Mouse (Mus musculus) limb, embryonic 13.5 days (tissue): ENCODE measurements at regions not wholly inside any gene's neighbourhood (a gene's known extent, or its start where the extent isn't known, plus 50 kb on each side); places are given as distances from the start of the nearest gene placed in this dataset.
A peak's percentile ranks its signal among the peaks of the same experiment; 100 is the strongest.
"Not testable (repeated sequence)": the region's sequence is repeated elsewhere in the genome, so short reads cannot be mapped to it uniquely, and the experiment has no call there.

ENCODE experiments used
- ATAC-seq: fragments of 200-750 bp; cut with Nextera tagmentation; 2 replicates; pipeline ENCODE4 v1.8.0; 2017; ENCODE audit warnings: low read depth, moderate number of reproducible peaks, moderate TSS enrichment; ENCODE audit not compliant: low FRiP score
- H3K27ac ChIP-seq: fragments of 300-500 bp; sonication (generic); 2 replicates; pipeline ENCODE4 v1.5.1; 2015; ENCODE audit warnings: inconsistent platforms, mild to moderate bottlenecking, moderate library complexity
- H3K27me3 ChIP-seq: fragments of 300-500 bp; sonication (generic); 2 replicates; pipeline ENCODE4 v1.6.1; 2015; ENCODE audit warnings: mild to moderate bottlenecking, inconsistent platforms
- H3K36me3 ChIP-seq: fragments of 300-500 bp; sonication (generic); 2 replicates; pipeline ENCODE4 v1.6.1; 2015; ENCODE audit warnings: inconsistent platforms, mild to moderate bottlenecking, moderate library complexity
- H3K4me1 ChIP-seq: fragments of 300-500 bp; sonication (generic); 2 replicates; pipeline ENCODE4 v1.6.1; 2015; ENCODE audit warnings: inconsistent platforms
- H3K4me2 ChIP-seq: fragments of 300-500 bp; sonication (generic); replicated peaks from 2 replicates; pipeline ENCODE4 v1.6.1; 2015; ENCODE audit warnings: inconsistent platforms, mild to moderate bottlenecking, moderate library complexity
- H3K4me3 ChIP-seq: fragments of 300-500 bp; sonication (generic); 2 replicates; pipeline ENCODE4 v1.5.1; 2015; ENCODE audit warnings: moderate library complexity, mild to moderate bottlenecking, inconsistent platforms
- H3K9ac ChIP-seq: fragments of 300-500 bp; sonication (generic); 2 replicates; pipeline ENCODE4 v1.6.1; 2015; ENCODE audit warnings: mild to moderate bottlenecking, inconsistent platforms
- H3K9me3 ChIP-seq: fragments of 300-500 bp; sonication (generic); 2 replicates; pipeline ENCODE4 v1.6.1; 2016; ENCODE audit warnings: inconsistent platforms
- WGBS: fragments of 180-500 bp; shearing (Covaris S2); methylation state at CpG from one replicate; pipeline ENCODE4 v1.1.7; 2015; 5-methylcytosine and 5-hydroxymethylcytosine counted together

- ATAC-seq = no peak
- Histone ChIP-seq H3K27me3 (no peaks in the 10 kb centered on the region), H3K4me1 (peaks cover 36% of the 10 kb centered on the region), H3K9me3 (no peaks in the 10 kb centered on the region), H3K36me3 (no peaks in the 10 kb centered on the region), H3K27ac (0 out of 2 replicates have a peak overlapping the region, but pooled peaks have one; percentile 63), H3K9ac (no peak overlapping the region), H3K4me3 (no peak overlapping the region), H3K4me2 (no peak overlapping the region)
- 90% methylated on average over 3 of the region's 3 CpGs for WGBS
Observed at GRCm38 (mm10) chr1:157048996-157049395, 59.5 kb downstream of the Tex35 start.

GRCm38 (mm10) chr1:157048201-157048923 lies 60.1 kb downstream of the Tex35 start:
- Histone ChIP-seq H3K9me3 (no peaks in the 10 kb centered on the region), H3K27me3 (no peaks in the 10 kb centered on the region), H3K27ac (peak overlapping the region; percentile 63; the same call in 1 of the 2 replicates), H3K36me3 (no peaks in the 10 kb centered on the region), H3K4me1 (peaks cover 36% of the 10 kb centered on the region), H3K4me2 (peak overlapping the region; percentile 37), H3K4me3 (no peak overlapping the region), H3K9ac (no peak overlapping the region)
- 13% methylated on average over 11 of the region's 11 CpGs for WGBS
- ATAC-seq = peak; percentile 77

GRCm38 (mm10) chr1:157047751-157048200 lies 60.7 kb downstream of the Tex35 start:
- Histone ChIP-seq H3K9ac (no peak overlapping the region), H3K4me3 (no peak overlapping the region), H3K27ac (no peak overlapping the region), H3K27me3 (no peaks in the 10 kb centered on the region), H3K4me1 (peaks cover 36% of the 10 kb centered on the region), H3K4me2 (no peak overlapping the region), H3K36me3 (no peaks in the 10 kb centered on the region), H3K9me3 (no peaks in the 10 kb centered on the region)
- peak; percentile 51 for ATAC-seq
- 42% methylated on average over 4 of the region's 4 CpGs for WGBS

GRCm38 (mm10) chr1:157046760-157047182 lies 61.7 kb downstream of the Tex35 start:
- no peaks in the 10 kb centered on the region for H3K36me3 ChIP-seq
- no peak overlapping the region for H3K9ac ChIP-seq
- no peak overlapping the region for H3K27ac ChIP-seq
- no peak overlapping the region for H3K4me3 ChIP-seq
- peaks cover 33% of the 10 kb centered on the region for H3K4me1 ChIP-seq
- H3K9me3 ChIP-seq = no peaks in the 10 kb centered on the region
- 64% methylated on average over 4 of the region's 4 CpGs for WGBS
- H3K4me2 ChIP-seq = no peak overlapping the region
- ATAC-seq = no peak
- H3K27me3 ChIP-seq = no peaks in the 10 kb centered on the region

GRCm38 (mm10) chr1:157039836-157040196 lies 68.7 kb downstream of the Tex35 start:
- no peak for ATAC-seq
- Histone ChIP-seq H3K9ac (no peak overlapping the region), H3K4me1 (peaks cover 21% of the 10 kb centered on the region), H3K4me3 (no peak overlapping the region), H3K36me3 (no peaks in the 10 kb centered on the region), H3K27ac (no peak overlapping the region), H3K27me3 (no peaks in the 10 kb centered on the region), H3K9me3 (no peaks in the 10 kb centered on the region), H3K4me2 (peak overlapping the region; percentile 35)
- 43% methylated on average over 4 of the region's 4 CpGs for WGBS

GRCm38 (mm10) chr1:157039016-157039835 lies 69.3 kb downstream of the Tex35 start:
- peak; percentile 52; the same call in 1 of the 2 replicates for ATAC-seq
- H3K4me2 ChIP-seq = peak overlapping the region; percentile 35
- WGBS = 30% methylated on average over 14 of the region's 14 CpGs
- H3K27ac ChIP-seq = no peak overlapping the region; the same call in 1 of the 2 replicates
- H3K9ac ChIP-seq = no peak overlapping the region
- H3K4me1 ChIP-seq = peaks cover 21% of the 10 kb centered on the region
- H3K9me3 ChIP-seq = no peaks in the 10 kb centered on the region
- H3K4me3 ChIP-seq = no peak overlapping the region
- no peaks in the 10 kb centered on the region for H3K36me3 ChIP-seq
- no peaks in the 10 kb centered on the region for H3K27me3 ChIP-seq

- H3K4me2 ChIP-seq = peak overlapping the region; percentile 35; the same call in 1 of the 2 replicates
- no peaks in the 10 kb centered on the region for H3K36me3 ChIP-seq
- no peak for ATAC-seq
- no peaks in the 10 kb centered on the region for H3K9me3 ChIP-seq
- no peaks in the 10 kb centered on the region for H3K27me3 ChIP-seq
- no peak overlapping the region; the same call in 1 of the 2 replicates for H3K27ac ChIP-seq
- peaks cover 21% of the 10 kb centered on the region for H3K4me1 ChIP-seq
- no peak overlapping the region for H3K4me3 ChIP-seq
- whole genome bisulfite sequencing = 64% methylated on average over 14 of the region's 14 CpGs
- H3K9ac ChIP-seq = no peak overlapping the region
Observed at GRCm38 (mm10) chr1:157038111-157039008, 70.1 kb downstream of the Tex35 start.

- no peaks in the 10 kb centered on the region for H3K9me3 ChIP-seq
- no peaks in the 10 kb centered on the region for H3K36me3 ChIP-seq
- WGBS = 82% methylated on average over 10 of the region's 10 CpGs
- H3K4me3 ChIP-seq = no peak overlapping the region
- H3K9ac ChIP-seq = no peak overlapping the region
- peaks cover 21% of the 10 kb centered on the region for H3K4me1 ChIP-seq
- no peak for ATAC-seq
- no peak overlapping the region for H3K4me2 ChIP-seq
- H3K27me3 ChIP-seq = no peaks in the 10 kb centered on the region
- no peak overlapping the region for H3K27ac ChIP-seq
Observed at GRCm38 (mm10) chr1:157037246-157037991, 71.1 kb downstream of the Tex35 start.

- Histone ChIP-seq H3K27me3 (no peaks in the 10 kb centered on the region), H3K4me1 (peaks cover 21% of the 10 kb centered on the region), H3K9ac (no peak overlapping the region), H3K36me3 (no peaks in the 10 kb centered on the region), H3K4me3 (no peak overlapping the region), H3K4me2 (no peak overlapping the region), H3K9me3 (no peaks in the 10 kb centered on the region), H3K27ac (no peak overlapping the region)
- ATAC-seq = 0 out of 2 replicates have a peak, but pooled peaks have one; percentile 32
- 34% methylated on average over 4 of the region's 4 CpGs for WGBS
Observed at GRCm38 (mm10) chr1:157036779-157037178, 71.7 kb downstream of the Tex35 start.

GRCm38 (mm10) chr1:157035221-157035620 lies 73.3 kb downstream of the Tex35 start:
- not testable (repeated sequence) for H3K9ac ChIP-seq, H3K4me3 ChIP-seq, ATAC-seq, H3K4me2 ChIP-seq, H3K27me3 ChIP-seq, H3K9me3 ChIP-seq, H3K36me3 ChIP-seq, H3K27ac ChIP-seq
- H3K4me1 ChIP-seq = peaks cover 20% of the 10 kb centered on the region
- 93% methylated on average over 8 of the region's 8 CpGs for WGBS

GRCm38 (mm10) chr1:157028682-157029081 lies 79.8 kb downstream of the Tex35 start:
- no peak overlapping the region for H3K27ac ChIP-seq
- WGBS = 96% methylated on average over 3 of the region's 3 CpGs
- no peak overlapping the region for H3K4me3 ChIP-seq
- H3K36me3 ChIP-seq = no peaks in the 10 kb centered on the region
- no peak for ATAC-seq
- H3K27me3 ChIP-seq = no peaks in the 10 kb centered on the region
- no peaks in the 10 kb centered on the region for H3K4me1 ChIP-seq
- no peaks in the 10 kb centered on the region for H3K9me3 ChIP-seq
- H3K4me2 ChIP-seq = no peak overlapping the region
- no peak overlapping the region for H3K9ac ChIP-seq
